Comparison of ENCODE assay signal across 9 mouse cellular contexts in the genomic region with DNA sequence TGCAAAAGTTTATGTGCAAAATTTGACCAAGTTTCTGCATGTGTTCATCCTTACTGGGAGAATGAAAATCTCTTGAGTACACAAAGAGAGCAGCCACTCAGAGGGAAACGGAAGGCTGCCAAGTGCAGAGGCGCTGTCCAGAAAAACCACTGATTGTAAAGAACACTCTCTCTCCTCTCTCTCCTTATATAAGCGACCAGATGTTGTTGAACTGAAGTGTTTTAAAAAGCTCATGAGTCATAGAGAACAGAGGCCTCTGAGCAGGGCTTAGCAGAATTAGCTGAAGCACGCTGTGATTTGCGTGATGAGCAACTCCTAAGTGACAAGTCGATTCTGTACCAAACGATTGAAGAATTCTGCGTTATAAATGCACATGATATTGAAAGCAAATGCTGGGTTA.
DNase-seq lines count a peak whose midpoint lies in the region; ATAC-seq and TF ChIP-seq lines count a peak whose summit lies in the region.
"Had no signal": no experiment of that assay in that cellular context is flagged by ENCODE, and none has a peak within 500 bp of the region (broad histone marks: within the 10 kb centered on the region; RNA-seq: fewer than 3 reads in every experiment).

No protein-coding gene starts in this region.

- H3K27ac ChIP-seq in neural tube, embryonic 13.5 days (replicated peaks): 0 out of 2 replicates have a peak overlapping the region, but pooled peaks have one; percentile 0
- no peak overlapping the region for H3K27ac ChIP-seq in neural tube, embryonic 15.5 days (replicated peaks)
- H3K27ac ChIP-seq in forebrain, postnatal 0 days (ENCODE audit: low read depth, low read length): no peak overlapping the region
- H3K27ac ChIP-seq in midbrain, embryonic 11.5 days (ENCODE audit: low read depth, low read length): no peak overlapping the region
- H3K27ac ChIP-seq: liver, embryonic 14.5 days had no signal

- TF ChIP-seq CTCF in forebrain, postnatal 0 days (IDR thresholded peaks at IDR 0.05; ENCODE audit: low read depth): no peak

- DNase-seq in forebrain, postnatal 0 days: peak; percentile 52
- peak; percentile 78 for DNase-seq in heart, postnatal 4 days
- no peak for DNase-seq in midbrain, embryonic 11.5 days (ENCODE audit: low spot score, missing footprints)
- no peak for DNase-seq in B cell, adult 2 months
- DNase-seq in embryo, embryonic 9.5 days (ENCODE audit: extremely low spot score): no peak

- 0 out of 2 replicates have a peak, but pooled peaks cover 5% of the 10 kb centered on the region for H3K9me3 ChIP-seq in neural tube, embryonic 13.5 days
- H3K9me3 ChIP-seq in neural tube, embryonic 15.5 days (replicated peaks): no peaks in the 10 kb centered on the region
- no peaks in the 10 kb centered on the region for H3K9me3 ChIP-seq in forebrain, postnatal 0 days (ENCODE audit: low read length)
- no peaks in the 10 kb centered on the region for H3K9me3 ChIP-seq in midbrain, embryonic 11.5 days (ENCODE audit: control insufficient read depth, low read length)

- 64% methylated on average over 8 of the region's 8 CpGs for WGBS in neural tube, embryonic 13.5 days
- WGBS in neural tube, embryonic 15.5 days: 55% methylated on average over 8 of the region's 8 CpGs
- 14% methylated on average over 8 of the region's 8 CpGs for WGBS in forebrain, postnatal 0 days
- WGBS in midbrain, embryonic 11.5 days: 73% methylated on average over 8 of the region's 8 CpGs

- no peak for ATAC-seq in neural tube, embryonic 13.5 days (ENCODE audit: low read depth)
- no peak for ATAC-seq in neural tube, embryonic 15.5 days (ENCODE audit: low FRiP score)
- ATAC-seq in forebrain, postnatal 0 days: peak; percentile 81
- ATAC-seq in midbrain, embryonic 11.5 days (ENCODE audit: low FRiP score): 0 out of 2 replicates have a peak, but pooled peaks have one; percentile 33
- no peak for ATAC-seq in granulocyte monocyte progenitor cell, adult 5-6 weeks (replicated peaks; ENCODE audit: poor library complexity, severe bottlenecking)

- no peaks in the 10 kb centered on the region for H3K36me3 ChIP-seq in neural tube, embryonic 13.5 days
- no peaks in the 10 kb centered on the region for H3K36me3 ChIP-seq in neural tube, embryonic 15.5 days
- no peaks in the 10 kb centered on the region for H3K36me3 ChIP-seq in forebrain, postnatal 0 days (ENCODE audit: insufficient read depth)
- H3K36me3 ChIP-seq in midbrain, embryonic 11.5 days (ENCODE audit: control insufficient read depth, insufficient read depth, low read length): no peaks in the 10 kb centered on the region

- no peak overlapping the region for H3K4me3 ChIP-seq in neural tube, embryonic 13.5 days
- no peak overlapping the region for H3K4me3 ChIP-seq in neural tube, embryonic 15.5 days (replicated peaks)
- no peak overlapping the region for H3K4me3 ChIP-seq in forebrain, postnatal 0 days (ENCODE audit: low read depth, low read length)
- H3K4me3 ChIP-seq in midbrain, embryonic 11.5 days (ENCODE audit: low read depth, low read length): no peak overlapping the region

- no peak overlapping the region for H3K9ac ChIP-seq in neural tube, embryonic 13.5 days
- no peak overlapping the region for H3K9ac ChIP-seq in neural tube, embryonic 15.5 days (replicated peaks)
- H3K9ac ChIP-seq in forebrain, postnatal 0 days: no peak overlapping the region
- no peak overlapping the region for H3K9ac ChIP-seq in midbrain, embryonic 11.5 days (ENCODE audit: low read length)
- H3K9ac ChIP-seq: liver, embryonic 14.5 days had no signal

- H3K4me2 ChIP-seq in neural tube, embryonic 13.5 days: no peak overlapping the region
- no peak overlapping the region for H3K4me2 ChIP-seq in neural tube, embryonic 15.5 days
- H3K4me2 ChIP-seq in forebrain, postnatal 0 days (ENCODE audit: low read depth): no peak overlapping the region
- H3K4me2 ChIP-seq in midbrain, embryonic 11.5 days: no peak overlapping the region

- H3K4me1 ChIP-seq in neural tube, embryonic 13.5 days (replicated peaks): peaks cover 14% of the 10 kb centered on the region
- peaks cover 13% of the 10 kb centered on the region; the same call in 1 of the 2 replicates for H3K4me1 ChIP-seq in neural tube, embryonic 15.5 days
- H3K4me1 ChIP-seq in forebrain, postnatal 0 days (ENCODE audit: insufficient read depth): no peaks in the 10 kb centered on the region
- peaks cover 4% of the 10 kb centered on the region; the same call in 1 of the 2 replicates for H3K4me1 ChIP-seq in midbrain, embryonic 11.5 days (ENCODE audit: control insufficient read depth, insufficient read depth, low read length)

- no peaks in the 10 kb centered on the region for H3K27me3 ChIP-seq in neural tube, embryonic 13.5 days
- no peaks in the 10 kb centered on the region for H3K27me3 ChIP-seq in neural tube, embryonic 15.5 days (replicated peaks)
- H3K27me3 ChIP-seq in forebrain, postnatal 0 days (ENCODE audit: insufficient read depth, low read length): no peaks in the 10 kb centered on the region
- H3K27me3 ChIP-seq in midbrain, embryonic 11.5 days (ENCODE audit: control insufficient read depth, insufficient read depth, low read length): no peaks in the 10 kb centered on the region

Comparison
In these comparisons a context has a peak if more than half of its experiments do, and no peak if none do; other contexts are left out.
1. ATAC-seq: peak in forebrain, postnatal 0 days (single experiment) and midbrain, embryonic 11.5 days (single experiment); none in neural tube, embryonic 13.5 days (single experiment), neural tube, embryonic 15.5 days (single experiment) and granulocyte monocyte progenitor cell, adult 5-6 weeks (single experiment).
2. DNase-seq: peak in forebrain, postnatal 0 days (single experiment) and heart, postnatal 4 days (single experiment); none in midbrain, embryonic 11.5 days (single experiment), B cell, adult 2 months (0 of 2) and embryo, embryonic 9.5 days (single experiment).